8 mouse cellular contexts compared by ENCODE assay signal in genomic region chr1:136707394-136707793, GRCm38 (mm10).
DNase-seq lines count a peak whose midpoint lies in the region; ATAC-seq lines count a peak whose summit lies in the region.

No protein-coding gene starts in this region.

- no peak overlapping the region for H3K9ac ChIP-seq in neural tube, embryonic 12.5 days
- no peak overlapping the region for H3K9ac ChIP-seq in lung, embryonic 15.5 days

- 89% methylated on average over 8 of the region's 8 CpGs for WGBS in neural tube, embryonic 12.5 days
- WGBS in lung, embryonic 15.5 days, result 81% methylated on average over 8 of the region's 8 CpGs

- H3K4me2 ChIP-seq in neural tube, embryonic 12.5 days (replicated peaks), result no peak overlapping the region
- H3K4me2 ChIP-seq in lung, embryonic 15.5 days, result no peak overlapping the region

- DNase-seq in neural tube, embryonic 10.5 days (ENCODE audit: extremely low spot score, low spot score), result no peak
- peak; percentile 74 for DNase-seq in T-cell, adult 2 months (ENCODE audit: low spot score)
- peak; percentile 31 to 39 for DNase-seq in thymus, postnatal 10 days (ENCODE audit: low spot score in 2 of 2)
- no peak for DNase-seq in cerebellum, postnatal 25 days
- DNase-seq in urinary bladder, postnatal 4 days (ENCODE audit: low spot score in 2 of 2), result no peak

- H3K4me3 ChIP-seq in neural tube, embryonic 12.5 days, result no peak overlapping the region
- no peak overlapping the region for H3K4me3 ChIP-seq in lung, embryonic 15.5 days

- no peaks in the 10 kb centered on the region for H3K36me3 ChIP-seq in neural tube, embryonic 12.5 days
- no peaks in the 10 kb centered on the region for H3K36me3 ChIP-seq in lung, embryonic 15.5 days

- no peaks in the 10 kb centered on the region for H3K9me3 ChIP-seq in neural tube, embryonic 12.5 days
- no peaks in the 10 kb centered on the region for H3K9me3 ChIP-seq in lung, embryonic 15.5 days

- H3K27me3 ChIP-seq in neural tube, embryonic 12.5 days (replicated peaks), result no peaks in the 10 kb centered on the region
- H3K27me3 ChIP-seq in lung, embryonic 15.5 days, result no peaks in the 10 kb centered on the region

- no peak overlapping the region for H3K27ac ChIP-seq in neural tube, embryonic 12.5 days
- no peak overlapping the region for H3K27ac ChIP-seq in lung, embryonic 15.5 days

- H3K4me1 ChIP-seq in neural tube, embryonic 12.5 days, result no peaks in the 10 kb centered on the region
- H3K4me1 ChIP-seq in lung, embryonic 15.5 days, result no peaks in the 10 kb centered on the region

- ATAC-seq in neural tube, embryonic 12.5 days (ENCODE audit: low FRiP score, low read depth), result 0 out of 2 replicates have a peak, but pooled peaks have one; percentile 21
- ATAC-seq in lung, embryonic 15.5 days (ENCODE audit: borderline replicate concordance, extremely low read depth, low FRiP score, low TSS enrichment), result 0 out of 2 replicates have a peak, but pooled peaks have one; percentile 12
- no peak for ATAC-seq in frontal cortex, adult (ENCODE audit: low TSS enrichment)

Comparison
In these comparisons a context has a peak if more than half of its experiments do, and no peak if none do; other contexts are left out.
1. DNase-seq: peak in T-cell, adult 2 months (single experiment) and thymus, postnatal 10 days (2 of 2); none in neural tube, embryonic 10.5 days (single experiment), cerebellum, postnatal 25 days (0 of 2) and urinary bladder, postnatal 4 days (0 of 2).